ENCODE assay signal across 16 mouse cellular contexts in the genomic region with DNA sequence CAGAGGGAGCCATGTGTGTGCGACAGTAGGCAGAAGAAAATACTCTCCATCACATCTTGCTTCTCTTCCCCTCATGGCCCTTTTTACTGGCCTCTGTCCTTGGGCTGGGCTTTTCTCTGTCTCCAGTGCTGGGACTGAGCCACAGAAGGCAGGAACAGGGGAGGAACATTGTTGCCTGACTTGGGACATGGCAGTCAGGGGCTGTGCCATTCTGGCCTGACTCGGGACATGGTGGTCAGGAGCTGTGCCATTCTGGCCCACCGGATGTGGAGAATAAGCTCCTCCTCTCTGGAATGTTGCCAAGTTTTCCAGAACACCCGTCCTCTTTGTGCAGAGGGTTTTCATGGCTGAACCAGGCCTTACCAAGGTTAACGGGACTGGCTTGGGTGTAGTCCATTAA. TPM values are rescaled to one million over a fixed set of nuclear protein-coding genes. Genes with fewer than 3 reads are reported as not detected.
"Had no signal": no experiment of that assay in that cellular context is flagged by ENCODE, and none has a peak within 500 bp of the region (broad histone marks: within the 10 kb centered on the region; RNA-seq: fewer than 3 reads in every experiment).

No protein-coding gene starts in this region.

- H3K4me2 ChIP-seq: limb, embryonic 13.5 days; neural tube, embryonic 12.5 days had no signal

- H3K27me3 ChIP-seq: limb, embryonic 13.5 days; neural tube, embryonic 12.5 days had no signal

- H3K9ac ChIP-seq: limb, embryonic 13.5 days; liver, embryonic 14.5 days; neural tube, embryonic 12.5 days had no signal

- H3K36me3 ChIP-seq: limb, embryonic 13.5 days had no signal

- H3K27ac ChIP-seq: limb, embryonic 13.5 days; liver, embryonic 14.5 days; neural tube, embryonic 12.5 days had no signal

- DNase-seq: kidney, adult 18-20 months; kidney, postnatal 10 days; kidney, postnatal 4 days; left cerebral cortex, postnatal 4 days; lung, adult 18-20 months; right cerebral cortex, adult 18-20 months; right cerebral cortex, postnatal 25 days; thymus, postnatal 36 days had no signal

- H3K9me3 ChIP-seq: limb, embryonic 13.5 days; neural tube, embryonic 12.5 days had no signal

- H3K4me3 ChIP-seq: layer of hippocampus, adult 2 months; limb, embryonic 13.5 days; myocyte; neural tube, embryonic 12.5 days had no signal

RNA-seq across cellular contexts. Expression of a gene that starts 21.2 kb away (rescaled TPM):
- total RNA-seq: megakaryocyte-erythroid progenitor cell, adult 5-6 weeks had no signal
- polyA plus RNA-seq: liver, embryonic 14.5 days; small intestine, adult 2 months; stomach, embryonic 16.5 days had no signal
